11 mouse cellular contexts compared by ENCODE assay signal in genomic region chr6:129215886-129216637, GRCm38 (mm10). TPM values are rescaled to one million over a fixed set of nuclear protein-coding genes. Genes with fewer than 3 reads are reported as not detected.
DNase-seq lines count a peak whose midpoint lies in the region; ATAC-seq and TF ChIP-seq lines count a peak whose summit lies in the region.
"Had no signal": no experiment of that assay in that cellular context is flagged by ENCODE, and none has a peak within 500 bp of the region (broad histone marks: within the 10 kb centered on the region; RNA-seq: fewer than 3 reads in every experiment).

No protein-coding gene starts in this region.

- no peak overlapping the region for H3K9ac ChIP-seq in liver, embryonic 14.5 days (replicated peaks)
- H3K9ac ChIP-seq: hindbrain, embryonic 12.5 days had no signal

- no peaks in the 10 kb centered on the region for H3K36me3 ChIP-seq in testis, adult 2 months (ENCODE audit: control insufficient read depth, insufficient read depth, low read length)
- no peaks in the 10 kb centered on the region for H3K36me3 ChIP-seq in liver, embryonic 14.5 days (replicated peaks; ENCODE audit: control insufficient read depth, insufficient read depth, low read depth)
- H3K36me3 ChIP-seq: hindbrain, embryonic 12.5 days had no signal

- WGBS in liver, embryonic 14.5 days (ENCODE audit: insufficient replicate concordance): 52% methylated on average over 7 of the region's 7 CpGs

- ATAC-seq in liver, embryonic 14.5 days (ENCODE audit: insufficient read depth): peak; percentile 39; the same call in 1 of the 2 replicates

- no peak overlapping the region for H3K4me3 ChIP-seq in testis, adult 2 months (ENCODE audit: control insufficient read depth, low read depth, low read length)
- H3K4me3 ChIP-seq in liver, embryonic 14.5 days (ENCODE audit: insufficient read depth in 1 of 2, low read depth in 2 of 2, low read length in 2 of 2): no peak overlapping the region
- H3K4me3 ChIP-seq: erythroblast, embryonic 14.5 days; hindbrain, embryonic 12.5 days had no signal

- no peak for TF ChIP-seq CTCF in testis, adult 2 months (IDR thresholded peaks at IDR 0.05; ENCODE audit: control insufficient read depth, insufficient read depth, insufficient replicate concordance, low read depth, low read length)
- TF ChIP-seq CTCF in liver, embryonic 14.5 days (IDR thresholded peaks at IDR 0.05; ENCODE audit: low read depth): no peak

- no peaks in the 10 kb centered on the region for H3K27me3 ChIP-seq in testis, adult 2 months (ENCODE audit: control insufficient read depth, insufficient read depth, low read length)
- no peaks in the 10 kb centered on the region for H3K27me3 ChIP-seq in liver, embryonic 14.5 days (ENCODE audit: control insufficient read depth, insufficient read depth, low read length)
- H3K27me3 ChIP-seq: hindbrain, embryonic 12.5 days had no signal

- DNase-seq in heart, adult 18-20 months: peak; percentile 77 to 87
- DNase-seq in heart, postnatal 10 days: no peak
- DNase-seq in testis, postnatal 14 days (ENCODE audit: low spot score): no peak
- DNase-seq in liver, embryonic 14.5 days (ENCODE audit: low read depth in 3 of 3, low spot score in 3 of 3): no peak
- DNase-seq in thymus, postnatal 36 days: no peak
- DNase-seq in cerebellum, postnatal 25 days: no peak
- DNase-seq in thymus, postnatal 10 days (ENCODE audit: low spot score in 2 of 2): no peak

- peak overlapping the region; percentile 70 for H3K27ac ChIP-seq in testis, adult 2 months (ENCODE audit: control insufficient read depth, insufficient read depth, low read depth, low read length)
- H3K27ac ChIP-seq in liver, embryonic 14.5 days: no peak overlapping the region
- H3K27ac ChIP-seq: hindbrain, embryonic 12.5 days had no signal

- H3K9me3 ChIP-seq in liver, embryonic 14.5 days (ENCODE audit: control insufficient read depth, low read length): no peaks in the 10 kb centered on the region
- H3K9me3 ChIP-seq: hindbrain, embryonic 12.5 days had no signal

- no peaks in the 10 kb centered on the region for H3K4me1 ChIP-seq in testis, adult 2 months (ENCODE audit: control insufficient read depth, insufficient read depth, low read length)
- peaks cover 10 to 22% of the 10 kb centered on the region in 2 experiments for H3K4me1 ChIP-seq in liver, embryonic 14.5 days (replicated peaks; ENCODE audit: control insufficient read depth in 2 of 2, insufficient read depth in 2 of 2, low read length in 1 of 2)
- H3K4me1 ChIP-seq: hindbrain, embryonic 12.5 days had no signal

- TF ChIP-seq POLR2A in testis, adult 2 months (IDR thresholded peaks at IDR 0.05; ENCODE audit: control insufficient read depth, low read depth, low read length): no peak

- no peak overlapping the region for H3K4me2 ChIP-seq in liver, embryonic 14.5 days (ENCODE audit: low read depth)
- H3K4me2 ChIP-seq: hindbrain, embryonic 12.5 days had no signal

- TF ChIP-seq EP300 in liver, embryonic 14.5 days (IDR thresholded peaks at IDR 0.05; ENCODE audit: low read depth): no peak

- intact Hi-C loops in heart, postnatal 10 days (cut with DNase I): no loop called here

RNA-seq across cellular contexts. Expression of gene Clec2d, which starts 35.6 kb away (rescaled TPM):
- 10 to 100 TPM; 32.0 to 46.1 TPM for total RNA-seq in heart, adult 18-20 months (2021)
- total RNA-seq in heart, postnatal 10 days (2021): 10 to 100 TPM; 28.8 to 38.7 TPM
- polyA plus RNA-seq in testis, adult 2 months (2012; rRNA removed): 4.5 and 4.9 TPM in 2 replicates
- 2.1 and 6.6 TPM in 2 replicates for polyA plus RNA-seq in liver, embryonic 14.5 days (2012; rRNA removed)
- polyA plus RNA-seq in liver, embryonic 14.5 days (2014; fragmentation: Nextera tagmentation; extraction: Ambion mirVana): 0.19 and 0.22 TPM in 2 replicates
- polyA plus RNA-seq: erythroblast, embryonic 14.5 days; hindbrain, embryonic 12.5 days had no signal

RNA-seq across cellular contexts. Expression of gene Cd69, which starts 59.2 kb away (rescaled TPM):
- 1 to 10 TPM in 1 of 2 experiments, under 1 TPM in 1; 0.17 to 1.6 TPM for total RNA-seq in heart, adult 18-20 months (2021)
- total RNA-seq in heart, postnatal 10 days (2021): under 1 TPM in 1 of 2 experiments, not detected in 1; 0.67 TPM
- 0.07 TPM in 1 of 2 replicates, not detected in the other for polyA plus RNA-seq in testis, adult 2 months (2012; rRNA removed)
- 0.44 and 0.98 TPM in 2 replicates for polyA plus RNA-seq in liver, embryonic 14.5 days (2012; rRNA removed)
- 0.97 and 1.1 TPM in 2 replicates for polyA plus RNA-seq in liver, embryonic 14.5 days (2014; fragmentation: Nextera tagmentation; extraction: Ambion mirVana)
- polyA plus RNA-seq: brain, embryonic 14.5 days; hindbrain, embryonic 12.5 days had no signal

Comparison
In these comparisons a context has a peak if more than half of its experiments do, and no peak if none do; other contexts are left out.
1. DNase-seq: peak in heart, adult 18-20 months (2 of 2); none in heart, postnatal 10 days (0 of 2), testis, postnatal 14 days (single experiment), liver, embryonic 14.5 days (0 of 3), thymus, postnatal 36 days (0 of 2), cerebellum, postnatal 25 days (0 of 2) and thymus, postnatal 10 days (0 of 2).